Mouse (Mus musculus) megakaryocyte-erythroid progenitor cell, adult 5 weeks (primary cell): Measurements from ENCODE around the gene Bcr. TPM values are rescaled to one million over a fixed set of nuclear protein-coding genes. Genes with fewer than 3 reads are reported as not detected.

Experiments
- polyA plus RNA-seq: library from polyadenylated mRNA; stranded (reverse); fragments of >175 nt; gene quantifications from 2 replicates; pipeline ENCODE4 v1.2.3, GENCODE M21; 2012

Bcr gene
- 26.3 and 31.3 TPM in 2 replicates for polyA plus RNA-seq

GRCm38 (mm10) chr10:75060217-75060842 lies at the start of gene Bcr:
Bcr (plus strand) TSS chr10:75060592.

DNA sequence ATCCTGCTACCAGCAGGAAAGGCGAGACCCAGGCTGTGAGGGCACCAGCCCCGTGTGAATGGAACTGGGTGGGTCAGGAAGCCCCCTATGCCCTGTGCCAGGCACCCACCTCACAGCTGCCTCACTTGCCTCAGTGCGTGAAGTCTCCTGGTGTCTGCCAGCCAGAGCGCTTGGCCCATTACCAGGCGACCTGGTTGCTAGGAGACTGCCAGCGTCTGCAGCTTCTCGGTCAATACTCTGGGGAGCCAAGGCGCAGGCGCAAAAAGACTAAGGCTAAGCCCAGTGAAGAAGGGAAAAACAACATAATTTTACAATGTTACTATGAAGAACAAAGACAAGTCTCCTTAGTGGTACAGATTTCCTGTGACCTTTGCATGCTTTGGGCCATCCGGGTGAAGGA lies 28.0 kb upstream of the Bcr start, which contains the start of gene Rsph14:
Rsph14 (minus strand) TSS at position 192 of the 400 bp plus-strand sequence.

DNA sequence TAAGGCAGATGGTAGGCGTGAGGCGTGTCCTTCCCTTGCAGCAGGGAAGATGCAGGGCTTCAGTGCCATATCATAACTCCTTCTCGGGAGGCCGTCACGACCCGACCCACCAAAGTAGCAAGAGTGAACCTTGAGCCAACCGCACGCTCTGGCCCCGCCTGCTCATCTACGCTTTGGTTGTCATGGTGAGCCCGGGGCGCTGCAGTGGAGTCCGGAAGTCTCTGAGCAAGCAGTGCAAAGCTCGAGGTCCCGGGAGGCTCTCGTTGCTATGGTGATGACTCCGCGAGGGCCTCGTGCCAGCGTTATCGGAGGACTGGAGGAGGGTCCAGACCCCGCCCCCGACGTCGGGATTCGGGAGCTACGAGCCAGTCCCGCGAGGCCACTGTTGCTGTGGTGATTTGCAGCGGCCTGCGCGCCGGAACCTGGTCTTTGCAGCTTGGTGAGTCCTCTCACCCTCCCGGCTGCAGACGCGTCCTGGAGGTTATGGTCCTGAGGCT lies 23.5 kb upstream of the Bcr start, which contains the start of gene Rab36:
Rab36 (plus strand) TSS at position 176 of the 497 bp plus-strand sequence.

GRCm38 (mm10) chr10:75211807-75212645 lies 151.6 kb downstream of the Bcr start, which contains the start of gene Specc1l:
Specc1l (plus strand) TSS chr10:75212073.

Other genes starting within 250 kb of the Bcr start
- gene Gnaz, start 93.4 kb upstream of the Bcr start, polyA plus RNA-seq, result 4.3 and 5.0 TPM in 2 replicates
- gene Rsph14, start 28.0 kb upstream of the Bcr start, polyA plus RNA-seq, result not detected in 2 replicates
- 0.53 and 1.1 TPM in 2 replicates for gene Rab36, start 23.5 kb upstream of the Bcr start, polyA plus RNA-seq
- 8.3 and 10.5 TPM in 2 replicates for gene Specc1l, start 151.5 kb downstream of the Bcr start, polyA plus RNA-seq